Mouse (Mus musculus) neural tube, embryonic 11.5 days (tissue): Measurements from ENCODE around the gene Lifr. TPM values are rescaled to one million over a fixed set of nuclear protein-coding genes. Genes with fewer than 3 reads are reported as not detected.
A peak's percentile ranks its signal among the peaks of the same experiment; 100 is the strongest.

Experiments
- ATAC-seq: fragments of 200-750 bp; cut with Nextera tagmentation; 2 replicates; pipeline ENCODE4 v1.8.0; 2017; ENCODE audit warnings: moderate number of reproducible peaks, mild to moderate bottlenecking, moderate TSS enrichment, moderate library complexity; ENCODE audit not compliant: insufficient read depth, low FRiP score, low TSS enrichment
- DNase-seq: peaks from one replicate; pipeline ENCODE4 v3.0.0-alpha.2; 2015; ENCODE audit warnings: low spot score
- H3K27ac ChIP-seq: fragments of 300-500 bp; sonication (generic); 2 replicates; pipeline ENCODE4 v1.5.1; 2014; ENCODE audit warnings: low read depth, mild to moderate bottlenecking, low read length
- H3K27me3 ChIP-seq: fragments of 300-500 bp; sonication (generic); 2 replicates; pipeline ENCODE4 v1.6.1; 2014; ENCODE audit warnings: mild to moderate bottlenecking, low read length, mixed read lengths; ENCODE audit not compliant: control insufficient read depth, insufficient read depth
- H3K36me3 ChIP-seq: fragments of 300-500 bp; sonication (generic); 2 replicates; pipeline ENCODE4 v1.6.1; 2014; ENCODE audit warnings: mild to moderate bottlenecking, low read length, moderate library complexity, mixed read lengths; ENCODE audit not compliant: control insufficient read depth, insufficient read depth
- H3K4me1 ChIP-seq: fragments of 300-500 bp; sonication (generic); 2 replicates; pipeline ENCODE4 v1.6.1; 2014; ENCODE audit warnings: low read length, mixed read lengths; ENCODE audit not compliant: control insufficient read depth, insufficient read depth
- H3K4me2 ChIP-seq: fragments of 300-500 bp; sonication (generic); 2 replicates; pipeline ENCODE4 v1.6.1; 2014; ENCODE audit warnings: low read depth, mild to moderate bottlenecking, moderate library complexity
- H3K4me3 ChIP-seq: fragments of 300-500 bp; sonication (generic); 2 replicates; pipeline ENCODE4 v1.5.1; 2014; ENCODE audit warnings: low read depth, low read length
- H3K9ac ChIP-seq: fragments of 300-500 bp; sonication (generic); 2 replicates; pipeline ENCODE4 v1.6.1; 2014; ENCODE audit warnings: mild to moderate bottlenecking, low read length
- H3K9me3 ChIP-seq: fragments of 300-500 bp; sonication (generic); 2 replicates; pipeline ENCODE4 v1.6.1; 2016; ENCODE audit warnings: low read length; ENCODE audit not compliant: control insufficient read depth
- WGBS: fragments of 180-500 bp; shearing (Covaris S2); extraction: QIAGEN DNeasy Blood & Tissue Kit; methylation state at CpG from one replicate; pipeline ENCODE4 v1.1.7; 2014; 5-methylcytosine and 5-hydroxymethylcytosine counted together
- polyA plus RNA-seq: library from polyadenylated mRNA; unstranded; fragments of >200 nt; fragmentation: Nextera tagmentation; extraction: Ambion mirVana; gene quantifications from 2 replicates; pipeline ENCODE4 v1.2.1, GENCODE M21; 2014

The Lifr gene
- polyA plus RNA-seq, 1 experiment from 2014 or later: 29.7 TPM

DNA sequence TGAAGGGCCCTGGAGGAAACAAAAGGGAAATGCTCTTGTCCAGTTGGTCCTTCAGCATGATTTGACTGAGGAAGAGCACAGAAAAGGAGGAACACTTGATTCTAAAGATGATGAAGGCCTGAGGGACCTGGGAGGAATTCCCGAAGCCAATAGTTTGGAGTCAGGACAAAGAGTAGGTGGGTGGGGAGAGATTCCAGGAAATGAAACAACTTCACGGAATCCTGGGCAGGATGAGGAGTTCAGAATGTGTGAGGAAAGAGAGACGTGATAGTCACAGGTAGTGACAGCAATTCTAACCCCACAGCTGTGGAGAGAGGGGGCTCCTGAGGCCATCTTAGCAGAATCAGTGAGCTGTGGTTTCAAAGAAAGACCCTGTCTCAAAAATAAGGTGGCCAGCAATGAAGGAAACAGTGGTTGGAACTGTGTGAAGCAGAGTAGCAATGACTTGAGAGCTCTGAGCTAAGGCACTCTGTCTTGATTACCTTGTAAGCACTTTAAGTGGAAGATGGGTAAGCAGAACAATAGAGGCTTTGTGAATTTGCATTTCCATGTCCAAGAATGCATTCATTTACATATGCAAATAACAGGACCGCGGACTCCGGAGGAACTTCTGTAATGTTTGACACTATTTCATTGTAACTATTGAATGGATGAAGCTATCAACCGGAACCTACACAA is 25.1 kb downstream of the Lifr start:
- 52% methylated on average over 7 of the region's 7 CpGs for WGBS
- no peak for ATAC-seq

DNA sequence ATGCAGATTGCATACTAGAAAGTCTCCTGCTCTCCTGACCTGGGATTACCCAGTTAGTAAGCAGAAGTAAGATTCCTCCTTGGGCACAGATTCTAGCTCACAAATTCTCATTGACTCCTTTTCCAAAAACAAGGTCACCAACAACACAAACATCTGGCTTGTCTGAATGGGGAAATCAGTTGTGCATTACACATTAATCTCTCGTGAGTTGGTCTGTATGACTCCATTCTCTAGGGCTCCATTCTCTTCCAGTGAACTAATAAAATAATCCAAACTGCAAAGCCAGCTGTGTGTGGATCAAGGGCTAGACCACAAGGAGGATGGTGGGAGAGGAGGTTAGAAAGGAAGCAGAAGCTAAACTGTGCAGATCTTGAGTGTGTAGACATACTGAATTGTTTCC is 25.8 kb downstream of the Lifr start:
- no peaks in the 10 kb centered on the region for H3K9me3 ChIP-seq
- H3K4me3 ChIP-seq: no peak overlapping the region
- H3K27ac ChIP-seq: no peak overlapping the region
- no peak for ATAC-seq
- WGBS: 67% methylated on average over 1 of the region's 1 CpGs
- no peaks in the 10 kb centered on the region for H3K27me3 ChIP-seq
- no peaks in the 10 kb centered on the region for H3K4me1 ChIP-seq
- DNase-seq: no peak
- H3K9ac ChIP-seq: no peak overlapping the region
- no peak overlapping the region for H3K4me2 ChIP-seq
- H3K36me3 ChIP-seq: no peaks in the 10 kb centered on the region

More for the DNA sequence above, 25.1 kb downstream of the Lifr start:
- no peak overlapping the region for H3K4me2 ChIP-seq
- H3K4me3 ChIP-seq: no peak overlapping the region
- no peak for DNase-seq
- H3K36me3 ChIP-seq: no peaks in the 10 kb centered on the region
- H3K27ac ChIP-seq: no peak overlapping the region
- H3K4me1 ChIP-seq: no peaks in the 10 kb centered on the region
- no peaks in the 10 kb centered on the region for H3K9me3 ChIP-seq
- no peak overlapping the region for H3K9ac ChIP-seq
- H3K27me3 ChIP-seq: no peaks in the 10 kb centered on the region

DNA sequence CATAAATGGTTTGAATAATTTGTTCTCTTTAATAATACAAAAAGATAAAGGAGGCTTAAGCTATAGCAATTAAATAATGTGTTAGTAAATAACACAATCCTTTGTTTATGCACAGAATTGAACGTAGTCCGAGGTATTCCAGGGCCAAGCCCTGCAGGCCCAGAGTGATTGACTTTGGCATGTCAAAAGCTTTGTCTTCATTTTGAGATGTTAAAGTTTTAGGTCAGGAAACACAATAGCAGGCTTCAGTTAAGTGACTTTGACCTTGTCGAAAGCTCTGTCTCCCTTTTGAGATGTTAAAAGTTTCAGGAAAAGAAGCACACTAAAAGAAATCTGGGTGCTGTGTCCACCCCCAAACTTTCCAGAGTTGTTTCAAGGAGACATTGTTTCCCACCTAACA is 26.3 kb downstream of the Lifr start:
- no peak for ATAC-seq
- 54% methylated on average over 3 of the region's 3 CpGs for WGBS
- Histone ChIP-seq H3K4me1 (no peaks in the 10 kb centered on the region), H3K27ac (no peak overlapping the region), H3K9me3 (no peaks in the 10 kb centered on the region), H3K9ac (no peak overlapping the region), H3K4me3 (no peak overlapping the region), H3K27me3 (no peaks in the 10 kb centered on the region), H3K4me2 (no peak overlapping the region), H3K36me3 (no peaks in the 10 kb centered on the region)
- no peak for DNase-seq

DNA sequence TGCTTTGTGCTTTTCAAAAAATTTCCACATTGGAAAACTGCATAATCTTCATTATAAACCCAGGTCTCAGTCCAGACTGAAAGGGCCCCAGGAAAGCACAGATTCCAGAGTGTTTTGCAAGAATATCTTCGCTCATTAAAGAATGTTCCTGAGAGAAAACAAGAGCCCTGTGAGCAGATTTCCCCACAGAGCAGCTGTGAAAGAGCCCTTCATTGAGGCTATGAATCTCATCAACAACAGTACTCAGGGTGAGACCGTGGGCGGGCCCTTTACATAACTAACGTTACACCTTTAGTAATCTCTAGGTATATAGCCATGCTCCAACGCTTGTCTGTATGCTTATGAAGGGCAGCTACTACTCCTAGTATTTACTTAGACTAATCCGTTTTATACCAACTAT is 27.5 kb downstream of the Lifr start:
- H3K9me3 ChIP-seq: no peaks in the 10 kb centered on the region
- no peaks in the 10 kb centered on the region for H3K27me3 ChIP-seq
- WGBS: 87% methylated on average over 6 of the region's 6 CpGs
- DNase-seq: no peak
- no peak overlapping the region for H3K4me2 ChIP-seq
- H3K4me1 ChIP-seq: no peaks in the 10 kb centered on the region
- no peaks in the 10 kb centered on the region for H3K36me3 ChIP-seq
- no peak overlapping the region for H3K27ac ChIP-seq
- no peak overlapping the region for H3K9ac ChIP-seq
- ATAC-seq: no peak
- no peak overlapping the region for H3K4me3 ChIP-seq

DNA sequence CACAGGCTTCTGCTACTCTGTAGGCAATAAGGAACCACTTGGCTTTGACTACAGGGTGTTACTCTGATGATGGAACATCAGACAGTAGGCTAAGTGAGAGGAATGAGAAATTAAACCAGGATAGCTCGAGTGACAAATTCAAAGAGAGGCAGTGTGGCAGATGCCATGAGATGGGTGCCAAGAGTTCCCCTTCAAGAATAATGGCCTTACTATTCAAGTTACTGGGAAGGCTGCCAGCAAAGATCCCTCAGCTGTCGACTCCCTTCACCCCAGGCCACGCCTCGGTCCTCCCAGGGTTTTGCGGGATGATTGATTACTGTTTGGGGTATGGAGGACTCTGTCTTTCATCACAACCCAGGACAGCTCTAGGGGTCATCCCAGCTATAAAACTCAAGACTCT is 28.4 kb downstream of the Lifr start:
- DNase-seq: peak; percentile 31
- WGBS: 36% methylated on average over 5 of the region's 5 CpGs

DNA sequence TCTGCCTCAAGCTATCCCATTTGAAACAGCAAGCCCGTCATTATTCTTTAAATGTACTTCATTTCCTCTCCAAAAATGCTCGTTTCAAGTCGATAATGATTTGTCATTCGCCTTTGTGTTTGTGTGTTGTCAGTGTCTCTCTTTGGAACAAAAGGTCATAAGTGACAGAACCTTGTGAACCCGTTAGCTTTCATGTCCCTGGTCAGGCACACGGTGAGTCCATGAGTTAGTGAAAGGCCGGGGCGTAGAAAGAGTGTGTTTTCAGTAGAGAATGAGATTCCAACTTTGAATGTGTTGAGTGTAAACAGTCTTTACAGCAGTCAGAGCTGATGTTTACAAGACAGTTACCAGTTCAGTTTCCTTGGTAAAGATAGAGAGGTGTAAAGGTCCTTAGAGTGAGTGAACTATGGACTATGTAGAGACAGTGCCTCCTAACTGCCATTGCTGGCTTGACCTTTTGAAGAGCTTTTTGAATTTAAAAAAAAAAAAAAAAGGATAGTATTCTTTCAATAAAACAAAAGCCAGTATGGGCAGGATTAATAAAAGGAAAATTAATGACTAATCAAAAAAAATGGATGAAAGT is 29.6 kb downstream of the Lifr start:
- WGBS: 73% methylated on average over 8 of the region's 8 CpGs
- ATAC-seq (no peak), DNase-seq (no peak)
- Histone ChIP-seq H3K4me2 (no peak overlapping the region), H3K9me3 (no peaks in the 10 kb centered on the region), H3K27ac (no peak overlapping the region), H3K27me3 (no peaks in the 10 kb centered on the region), H3K36me3 (no peaks in the 10 kb centered on the region), H3K9ac (no peak overlapping the region), H3K4me1 (no peaks in the 10 kb centered on the region), H3K4me3 (no peak overlapping the region)

More for the DNA sequence above, 28.4 kb downstream of the Lifr start:
- Histone ChIP-seq H3K4me1 (no peaks in the 10 kb centered on the region), H3K36me3 (no peaks in the 10 kb centered on the region), H3K9me3 (no peaks in the 10 kb centered on the region), H3K4me3 (no peak overlapping the region), H3K9ac (no peak overlapping the region), H3K27me3 (no peaks in the 10 kb centered on the region), H3K27ac (no peak overlapping the region), H3K4me2 (no peak overlapping the region)
- ATAC-seq: peak; percentile 53; the same call in 1 of the 2 replicates

DNA sequence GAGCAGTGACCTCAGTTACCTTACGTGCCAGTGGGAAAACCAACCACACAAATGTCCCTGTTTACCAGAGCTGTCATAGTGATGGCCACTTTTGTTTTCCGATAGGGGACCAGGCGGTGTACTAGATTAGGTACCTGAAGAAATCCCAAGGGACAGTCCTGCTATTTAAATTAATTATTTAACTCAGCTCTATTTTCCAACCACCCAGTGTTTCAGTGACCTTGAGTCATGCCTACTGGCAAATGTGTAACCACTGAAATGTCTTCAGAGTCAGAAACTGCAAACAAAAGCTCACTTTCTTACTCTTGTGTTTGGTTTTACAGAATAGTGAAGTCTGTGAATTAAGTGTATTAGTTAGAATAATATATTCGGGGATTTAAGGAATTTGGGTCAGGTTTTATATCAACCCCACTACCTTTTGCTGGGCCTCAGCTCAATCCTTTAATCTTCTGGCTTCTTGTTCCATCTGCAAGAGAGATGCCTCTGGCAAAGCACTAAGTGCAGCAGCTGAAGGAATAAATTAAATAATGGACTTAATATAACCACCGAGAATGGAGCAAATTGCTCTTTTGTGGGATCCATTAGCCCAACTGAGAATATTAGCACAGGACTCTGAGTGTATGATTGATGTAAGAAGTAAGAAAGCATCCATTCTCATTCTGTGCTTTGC is 33.5 kb downstream of the Lifr start:
- no peak overlapping the region for H3K4me3 ChIP-seq
- no peaks in the 10 kb centered on the region for H3K9me3 ChIP-seq
- no peak overlapping the region for H3K4me2 ChIP-seq
- DNase-seq (no peak), ATAC-seq (no peak)
- WGBS: 73% methylated on average over 5 of the region's 5 CpGs
- no peaks in the 10 kb centered on the region for H3K27me3 ChIP-seq
- H3K4me1 ChIP-seq: no peaks in the 10 kb centered on the region
- no peak overlapping the region for H3K27ac ChIP-seq
- no peak overlapping the region for H3K9ac ChIP-seq
- no peaks in the 10 kb centered on the region for H3K36me3 ChIP-seq

DNA sequence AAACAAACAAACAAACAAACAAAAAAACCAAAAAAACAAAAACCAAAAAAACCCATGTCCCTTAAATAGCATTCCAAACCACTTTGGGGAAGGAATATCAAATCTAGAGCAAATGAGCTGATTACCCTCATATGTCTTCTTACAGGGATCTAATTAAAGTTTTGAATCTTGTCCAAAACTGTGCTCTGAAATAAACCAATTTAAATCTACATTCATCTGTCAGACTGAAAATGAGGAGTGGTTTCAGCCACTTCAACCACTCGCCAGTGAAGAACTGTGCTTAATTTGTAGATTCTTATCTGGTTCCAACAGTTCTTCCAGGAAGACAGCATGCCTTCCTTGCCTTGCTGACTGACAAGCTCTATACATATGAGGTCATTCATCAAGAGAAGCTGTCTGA is 35.8 kb downstream of the Lifr start:
- Histone ChIP-seq H3K36me3 (no peaks in the 10 kb centered on the region), H3K4me1 (peaks cover 5% of the 10 kb centered on the region), H3K27ac (no peak overlapping the region), H3K27me3 (no peaks in the 10 kb centered on the region), H3K4me3 (no peak overlapping the region), H3K9ac (no peak overlapping the region), H3K9me3 (no peaks in the 10 kb centered on the region), H3K4me2 (no peak overlapping the region)
- DNase-seq (no peak), ATAC-seq (no peak)
- 86% methylated on average over 1 of the region's 1 CpGs for WGBS
